Mouse (Mus musculus) MN1 (cell line): ENCODE measurements around the gene Negr1.
"Not testable (repeated sequence)": the region's sequence is repeated elsewhere in the genome, so short reads cannot be mapped to it uniquely, and the experiment has no call there.

Experiments
- DNase-seq: peaks from one replicate; pipeline ENCODE4 v3.0.0-alpha.2; 2016; ENCODE audit warnings: low spot score

The Negr1 gene

DNA sequence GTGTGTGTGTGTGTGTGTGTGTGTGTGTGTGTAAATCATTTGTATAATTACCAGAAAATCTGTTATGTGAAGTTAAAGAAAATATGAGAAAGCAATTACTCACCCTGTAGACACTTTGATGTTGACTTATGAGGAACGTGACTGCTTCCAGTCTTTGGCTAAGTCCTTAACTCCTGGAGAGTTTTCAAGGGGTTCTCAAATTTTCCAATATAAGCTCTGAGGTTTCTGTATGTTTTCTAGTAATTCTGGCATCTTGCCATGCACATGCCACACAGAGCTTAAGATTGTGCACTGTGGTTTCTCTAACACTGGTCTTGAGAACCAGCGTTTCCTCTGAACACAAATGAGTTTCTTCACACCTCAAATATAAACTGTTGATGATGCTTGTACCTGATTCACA is 460.0 kb downstream of the Negr1 start:
- DNase-seq, result no peak

DNA sequence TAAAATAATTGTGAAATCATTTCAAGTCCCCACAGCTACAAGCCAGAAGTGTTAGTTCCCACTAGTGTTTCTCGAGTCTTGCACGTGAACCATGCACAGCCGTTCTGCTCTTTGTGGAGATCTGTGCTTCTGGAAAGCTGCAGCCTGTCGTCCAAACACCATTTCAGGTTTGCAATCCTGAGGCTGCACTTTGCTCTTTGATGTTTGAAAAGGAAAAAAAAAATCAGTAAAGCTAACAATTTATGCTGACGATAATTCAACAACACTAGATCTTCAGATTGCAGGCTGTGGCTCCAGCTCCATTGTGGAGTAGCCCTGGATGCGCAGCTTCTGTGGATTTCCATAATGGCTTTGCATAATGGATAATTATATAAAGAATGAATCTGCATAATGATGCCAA is 463.0 kb downstream of the Negr1 start:
- no peak for DNase-seq

DNA sequence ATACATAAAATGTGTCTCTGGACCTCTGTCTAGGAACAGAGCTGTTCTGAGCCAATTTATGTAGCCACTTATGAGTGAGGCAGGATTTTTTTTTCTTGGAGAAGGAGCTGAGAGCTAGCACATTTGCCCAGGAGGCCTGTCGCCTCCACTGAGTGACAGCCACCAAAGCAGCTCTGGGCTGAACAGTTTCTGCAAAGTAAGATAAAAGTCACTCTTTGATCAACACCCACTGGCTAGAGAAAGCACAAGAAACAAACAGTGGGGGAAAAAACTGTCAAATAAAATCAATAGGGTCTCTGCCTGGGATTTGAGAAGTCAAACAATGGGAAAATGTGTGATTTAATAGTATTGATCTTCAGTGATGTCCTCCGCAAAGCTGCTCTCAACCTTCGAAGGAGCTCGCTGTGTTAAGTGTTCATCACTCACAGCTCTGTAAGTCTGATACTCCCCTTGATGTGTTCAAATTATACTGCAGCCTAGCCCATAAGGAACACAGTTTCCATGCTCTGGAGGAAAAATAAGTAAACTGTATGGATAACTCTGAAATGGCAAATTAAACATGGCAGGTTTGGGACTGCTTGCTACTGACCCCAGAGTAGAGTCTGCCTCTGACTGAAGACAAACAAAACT is 470.0 kb downstream of the Negr1 start:
- no peak for DNase-seq

DNA sequence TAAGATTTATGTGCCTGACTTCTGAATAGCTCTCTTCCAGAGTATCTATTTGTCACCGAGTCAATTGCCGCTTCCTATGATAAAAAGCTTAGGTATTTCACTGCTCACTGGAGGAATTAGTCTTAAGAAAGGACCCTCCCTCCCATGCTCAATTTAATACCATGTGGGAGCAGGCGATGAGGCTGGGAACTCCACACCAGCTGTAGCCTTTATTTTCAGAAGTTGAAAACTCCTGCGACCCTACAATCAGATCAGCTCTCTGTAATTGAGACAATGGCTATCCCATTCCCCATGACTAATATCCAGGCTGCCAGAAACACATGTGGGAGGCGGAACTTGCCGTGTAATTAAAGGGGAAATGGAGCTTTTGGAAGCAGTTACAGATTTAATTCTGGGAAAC is 474.4 kb downstream of the Negr1 start:
- DNase-seq, result no peak

DNA sequence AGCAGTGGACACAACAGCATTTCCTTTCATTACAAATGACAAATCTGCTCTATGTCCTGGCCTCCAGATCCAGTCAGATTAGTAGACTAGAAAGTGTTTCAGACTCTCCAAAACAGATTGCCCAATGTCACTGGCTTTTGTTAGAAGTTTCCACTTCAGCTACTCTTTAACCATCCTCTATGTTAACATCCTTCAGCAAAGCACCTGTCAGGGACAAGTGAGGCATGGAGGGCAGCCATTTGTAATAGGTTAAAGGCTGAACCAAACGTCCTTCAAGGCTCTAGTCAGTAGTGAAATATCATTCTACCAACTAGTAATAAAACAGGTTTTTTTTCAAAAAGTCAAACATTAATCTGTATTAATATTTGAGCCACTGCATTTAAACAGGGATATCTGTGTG is 475.0 kb downstream of the Negr1 start:
- DNase-seq, result no peak

DNA sequence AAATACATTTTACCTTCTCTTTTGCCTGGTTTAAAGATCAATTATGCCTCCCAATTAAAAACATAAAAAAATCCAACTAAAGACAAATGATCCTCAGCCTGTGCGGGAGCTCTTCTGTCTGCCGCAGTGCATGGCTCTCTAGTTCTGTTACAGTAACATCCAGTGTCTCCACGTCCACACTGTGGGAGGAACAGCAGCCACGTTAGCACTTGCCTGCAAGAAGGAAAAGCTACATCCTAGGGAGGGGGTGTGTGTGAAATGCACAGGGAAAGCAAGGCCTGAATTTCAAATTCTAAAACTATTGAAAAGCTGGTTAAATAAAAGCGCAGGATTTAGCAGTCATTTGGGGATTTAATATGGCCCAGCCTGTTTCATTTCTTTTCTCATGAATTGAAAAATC is 479.0 kb downstream of the Negr1 start:
- DNase-seq, result no peak

DNA sequence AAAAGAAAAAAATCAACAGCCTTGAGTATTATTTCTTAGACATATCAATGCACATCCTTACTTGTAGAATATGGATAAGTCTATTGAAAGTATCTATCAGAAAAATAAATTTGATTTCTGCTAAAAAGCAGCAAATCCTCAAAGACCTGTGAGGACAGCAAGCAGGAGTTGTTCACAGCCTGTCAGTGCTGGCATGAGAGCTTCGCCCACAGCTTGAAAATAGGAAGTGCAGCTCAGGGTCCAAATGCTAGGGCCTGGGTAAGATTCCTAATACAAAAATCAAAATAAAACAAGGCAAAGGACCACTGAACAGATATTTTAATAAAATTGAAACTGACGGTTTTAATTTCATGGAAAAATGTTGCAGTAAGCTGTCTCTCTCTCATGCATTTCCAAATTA is 483.0 kb downstream of the Negr1 start:
- no peak for DNase-seq

DNA sequence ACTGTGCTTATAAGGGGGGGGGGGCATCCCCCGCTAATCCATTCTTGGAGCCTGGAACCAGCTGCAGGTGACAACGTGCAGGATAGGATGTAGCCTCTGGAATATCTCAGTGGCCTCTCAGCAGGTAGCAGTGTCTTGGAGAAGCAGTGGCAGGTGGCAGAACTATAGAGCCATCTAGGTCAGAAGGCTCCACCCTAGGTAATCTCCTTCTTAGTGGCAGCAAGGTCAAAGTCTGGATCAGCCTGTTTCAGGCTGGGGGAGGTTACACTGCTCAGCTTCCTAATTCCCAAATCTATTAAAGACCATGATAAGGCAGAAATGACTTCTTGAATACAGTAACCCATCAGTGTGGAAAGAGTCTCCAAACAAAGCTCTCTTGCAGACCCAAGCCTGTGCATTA is 502.8 kb downstream of the Negr1 start:
- DNase-seq, result not testable (repeated sequence)

DNA sequence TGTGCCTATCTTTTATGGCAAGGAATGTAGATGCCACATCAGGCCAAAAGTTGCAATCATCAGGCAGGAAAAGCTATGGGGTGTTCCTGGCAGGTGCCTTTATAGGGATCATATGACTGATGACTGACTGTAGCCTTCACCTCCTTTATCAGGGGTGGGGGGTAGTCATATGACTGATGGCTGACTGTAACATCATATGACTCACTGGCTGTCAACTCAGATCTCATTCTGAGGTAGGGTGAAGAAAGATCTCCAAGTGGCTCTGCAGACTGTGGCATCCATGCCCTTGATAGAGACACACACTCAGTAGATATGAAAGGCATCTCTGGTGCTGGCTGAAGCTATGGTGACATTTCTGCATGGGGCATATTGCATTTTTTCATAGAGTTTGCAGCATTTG is 504.7 kb downstream of the Negr1 start:
- no peak for DNase-seq

DNA sequence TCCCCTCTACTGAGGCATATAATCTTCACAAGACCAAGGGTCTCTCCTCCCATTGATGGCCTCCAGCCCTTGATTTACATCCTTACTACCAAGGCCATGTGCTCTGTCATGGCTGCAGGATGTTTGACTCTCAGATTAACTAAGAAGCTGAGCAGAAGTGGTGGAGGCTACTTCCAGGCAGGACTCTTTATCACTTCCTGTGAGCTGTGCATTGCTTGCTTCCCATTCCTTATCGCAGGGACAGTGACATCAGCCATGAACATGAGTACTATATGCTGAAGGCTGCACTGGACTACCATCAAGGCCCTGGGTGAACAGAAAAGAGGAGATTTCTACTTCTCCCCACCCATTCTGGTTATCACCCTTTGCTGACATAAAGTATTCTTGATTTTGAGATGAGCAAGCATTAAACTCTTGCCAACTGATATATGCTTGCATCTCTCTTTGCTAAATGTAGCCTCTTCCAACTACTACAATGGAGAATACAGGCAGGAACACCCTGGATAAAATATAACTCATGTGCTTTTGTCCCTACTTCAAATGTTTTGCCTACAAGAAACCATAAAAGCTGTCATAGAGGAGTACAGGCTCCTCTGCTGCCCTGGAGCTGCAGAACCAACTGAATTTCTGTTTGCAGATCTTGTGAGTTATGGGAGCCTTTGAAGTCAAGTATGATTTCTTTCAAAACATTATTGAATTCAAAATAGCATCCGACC is 517.8 kb downstream of the Negr1 start:
- DNase-seq, result no peak

DNA sequence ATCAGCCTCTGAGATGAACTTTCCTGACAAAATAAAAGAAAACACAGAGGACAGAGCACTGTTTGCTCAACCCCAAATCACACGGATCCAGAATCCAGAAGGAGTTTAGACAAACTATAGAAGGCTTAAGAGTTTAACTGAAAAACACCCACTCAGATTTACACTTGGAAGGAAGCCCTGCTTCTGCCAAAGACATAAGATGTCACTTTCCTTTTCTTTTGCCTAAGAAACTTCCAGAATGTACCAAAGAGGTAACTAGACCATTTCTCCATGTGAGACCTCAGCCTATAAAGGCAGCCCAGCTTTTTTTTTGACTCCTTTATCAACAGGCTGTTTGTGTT is 518.3 kb downstream of the Negr1 start:
- DNase-seq, result no peak

DNA sequence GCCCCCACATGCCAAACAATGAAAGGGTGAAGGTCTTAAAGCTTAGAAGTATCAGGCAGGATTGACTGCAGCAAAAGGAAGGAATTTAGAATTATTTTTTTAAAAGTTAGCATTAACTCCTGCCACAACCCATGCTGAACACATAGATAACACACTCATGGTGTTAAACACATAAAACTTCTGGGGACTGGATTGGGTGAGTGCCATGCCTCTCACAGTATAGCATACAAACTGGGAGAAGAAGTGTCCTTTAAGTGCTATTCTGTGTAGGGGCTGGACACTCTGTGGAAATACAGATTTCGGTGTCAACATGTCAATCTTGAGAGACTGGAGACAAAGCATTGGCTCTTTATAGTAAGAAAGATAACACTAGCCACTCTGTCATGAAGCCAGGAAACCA is 519.0 kb downstream of the Negr1 start:
- DNase-seq, result no peak

DNA sequence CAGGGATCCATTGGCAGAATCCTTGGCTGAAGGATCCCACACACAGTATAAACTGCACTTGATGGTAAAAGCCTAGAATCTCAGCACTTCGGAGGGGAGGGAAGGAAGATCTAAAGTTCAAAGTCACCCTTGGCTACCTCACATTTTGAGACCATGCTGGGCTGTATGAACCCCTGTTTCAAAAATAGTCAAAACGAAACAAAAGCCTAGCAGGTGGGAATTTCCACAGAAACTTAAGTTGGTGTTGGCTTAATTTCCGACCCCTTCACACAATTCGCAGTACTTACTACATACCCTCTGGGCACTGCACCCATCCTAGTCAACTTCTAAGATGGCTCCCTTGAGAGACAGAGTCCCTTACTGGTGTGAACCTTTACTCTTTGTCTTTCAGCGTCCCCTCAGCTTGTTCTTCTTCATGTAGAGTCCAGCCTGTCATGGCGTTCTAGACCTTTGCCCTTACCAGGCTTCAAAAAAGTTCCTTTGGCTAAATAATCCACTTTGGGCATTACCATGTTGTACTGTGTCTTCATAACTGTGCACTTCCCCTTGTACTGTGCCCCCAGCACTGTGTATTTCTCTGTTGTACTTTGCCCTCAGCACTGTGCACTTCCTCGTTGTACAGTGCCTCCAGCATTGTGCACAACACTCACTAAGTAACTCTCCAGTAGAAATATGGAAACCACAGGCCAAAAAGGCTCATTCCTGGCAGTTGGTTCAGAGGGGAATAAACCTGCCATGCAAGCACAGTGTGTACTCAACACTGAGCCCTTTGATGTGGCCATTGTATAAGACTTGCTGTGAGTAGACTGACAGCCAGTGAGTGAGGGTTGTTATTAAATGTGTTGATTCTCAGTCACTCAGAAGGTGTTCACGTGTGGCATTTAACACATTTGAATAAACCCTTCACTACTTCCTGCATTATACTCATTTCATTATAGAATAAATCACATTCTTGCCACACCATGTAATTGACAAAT is 521.5 kb downstream of the Negr1 start:
- DNase-seq, result no peak

DNA sequence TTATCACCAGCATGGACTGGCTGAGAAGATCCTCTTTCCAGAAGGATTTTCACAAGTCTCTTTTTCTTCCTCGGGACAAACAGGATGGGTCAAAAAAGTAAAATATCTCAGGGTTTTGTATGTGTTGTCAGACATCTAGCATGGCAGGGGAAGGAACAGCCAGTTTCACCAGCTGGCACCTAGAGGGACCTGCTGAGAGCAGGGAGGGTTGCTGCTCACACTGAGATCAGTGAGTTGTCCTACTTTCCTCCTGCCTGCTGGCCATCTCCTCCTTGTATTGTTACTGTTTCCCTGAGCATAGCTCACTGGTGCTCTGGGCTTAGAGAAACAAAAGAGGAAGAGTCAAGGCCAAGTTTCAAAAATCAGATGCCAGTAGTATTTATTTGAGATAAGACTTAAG is 523.6 kb downstream of the Negr1 start:
- no peak for DNase-seq

DNA sequence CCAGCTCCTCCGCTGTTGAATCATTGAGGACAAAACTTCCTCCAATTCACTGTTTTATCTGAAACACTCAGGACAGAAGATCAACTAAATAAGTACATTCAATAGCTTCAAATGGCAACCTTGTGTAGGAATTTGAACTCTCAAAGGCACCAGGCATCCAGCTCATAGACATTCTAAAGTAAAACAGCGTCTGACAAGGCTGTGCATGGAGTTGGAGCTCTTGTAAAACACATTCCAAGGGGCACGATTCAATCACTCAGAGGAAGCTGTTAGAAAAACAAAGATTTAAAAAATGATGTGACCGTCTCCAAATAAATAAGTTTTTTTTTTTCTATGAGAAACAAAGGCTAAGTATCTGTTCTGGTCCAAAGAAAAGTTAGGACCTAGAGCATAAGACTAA is 528.5 kb downstream of the Negr1 start:
- DNase-seq, result no peak

DNA sequence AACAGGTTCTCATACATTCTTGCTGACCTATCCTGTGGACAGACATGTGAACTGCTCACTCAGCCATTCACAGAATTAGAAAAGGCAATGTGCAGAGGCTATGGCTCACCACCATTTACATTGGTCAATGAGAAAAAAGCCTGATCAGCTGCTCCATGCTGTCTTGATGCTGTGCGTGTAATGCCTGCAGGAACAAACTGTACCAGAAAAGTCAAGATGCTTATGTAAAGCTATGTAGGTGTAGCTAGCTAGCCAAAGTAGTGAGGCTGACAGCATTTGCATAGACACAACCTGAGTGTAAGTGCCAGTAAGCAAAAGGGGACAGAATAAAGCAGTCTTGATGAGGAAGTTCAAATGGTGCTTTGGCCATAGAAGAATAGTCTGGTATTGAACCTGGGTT is 534.7 kb downstream of the Negr1 start:
- DNase-seq, result no peak

DNA sequence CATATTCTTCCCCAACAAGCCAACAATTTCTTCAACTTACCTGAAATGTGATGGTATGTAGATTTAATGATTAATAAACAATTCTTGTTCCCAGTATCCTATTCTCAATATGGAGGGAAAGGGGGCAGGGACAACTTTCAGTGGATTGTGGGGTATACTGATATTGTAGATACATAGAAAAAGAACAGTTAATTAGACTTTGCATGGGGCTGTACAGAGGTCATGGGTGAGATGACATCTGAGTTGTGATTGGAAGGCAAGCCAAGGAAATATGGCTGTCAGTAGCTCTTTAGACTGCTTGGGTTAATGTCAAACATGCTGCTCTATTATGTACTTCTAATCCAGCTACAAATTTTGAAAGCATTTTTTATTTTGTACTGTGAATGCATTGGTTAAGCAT is 535.9 kb downstream of the Negr1 start:
- no peak for DNase-seq

DNA sequence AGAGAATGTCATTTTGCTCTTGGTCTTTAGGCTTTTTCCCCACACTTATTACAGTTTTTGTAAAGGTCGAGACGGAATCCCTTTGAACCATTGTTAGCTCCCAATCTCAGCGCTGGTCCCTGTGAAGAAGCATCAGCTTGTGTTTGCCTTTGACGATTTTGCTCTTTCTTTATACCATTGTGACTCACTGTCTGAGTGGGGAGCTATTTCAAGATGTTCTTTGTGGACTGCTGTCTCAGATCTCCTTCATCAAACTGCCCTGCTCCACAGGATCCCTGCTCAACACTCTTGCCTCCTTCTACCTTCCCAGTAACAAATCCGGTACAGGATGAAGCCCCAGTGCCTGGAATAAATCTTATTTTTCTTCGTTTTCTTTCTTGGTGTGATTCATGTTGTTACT is 536.8 kb downstream of the Negr1 start:
- no peak for DNase-seq

DNA sequence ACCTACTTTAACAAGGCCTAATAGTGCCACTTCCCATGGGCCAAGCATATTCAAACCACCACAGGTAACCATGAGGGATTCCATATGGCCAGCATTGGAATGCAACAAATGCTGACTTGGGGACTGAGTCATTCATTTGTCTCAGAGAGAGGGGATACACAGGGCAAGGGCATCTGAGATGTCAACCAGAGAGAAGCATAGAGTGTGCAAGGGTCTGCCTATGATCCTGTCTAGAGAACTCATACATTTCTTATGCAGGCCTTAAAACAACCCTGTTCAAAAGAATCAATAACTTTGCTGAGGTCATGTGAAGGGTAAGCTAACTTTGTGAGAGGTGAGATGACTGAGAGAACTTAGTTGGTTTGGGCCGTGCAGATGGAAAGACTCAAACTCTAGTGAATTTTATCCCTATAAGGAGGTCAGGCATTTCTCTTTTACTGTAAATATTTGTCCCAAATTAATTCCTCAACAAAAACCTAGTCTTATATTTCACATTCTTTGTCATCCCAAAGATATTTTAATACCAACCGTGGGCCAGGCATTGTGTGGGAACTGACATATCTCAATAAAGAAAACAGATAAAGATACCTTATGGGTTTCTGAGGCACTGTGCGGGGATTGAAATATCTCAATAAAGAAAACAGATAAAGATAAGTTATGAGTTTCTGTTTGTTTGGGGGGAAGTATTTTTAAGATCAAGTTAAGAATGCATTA is 543.4 kb downstream of the Negr1 start:
- no peak for DNase-seq

DNA sequence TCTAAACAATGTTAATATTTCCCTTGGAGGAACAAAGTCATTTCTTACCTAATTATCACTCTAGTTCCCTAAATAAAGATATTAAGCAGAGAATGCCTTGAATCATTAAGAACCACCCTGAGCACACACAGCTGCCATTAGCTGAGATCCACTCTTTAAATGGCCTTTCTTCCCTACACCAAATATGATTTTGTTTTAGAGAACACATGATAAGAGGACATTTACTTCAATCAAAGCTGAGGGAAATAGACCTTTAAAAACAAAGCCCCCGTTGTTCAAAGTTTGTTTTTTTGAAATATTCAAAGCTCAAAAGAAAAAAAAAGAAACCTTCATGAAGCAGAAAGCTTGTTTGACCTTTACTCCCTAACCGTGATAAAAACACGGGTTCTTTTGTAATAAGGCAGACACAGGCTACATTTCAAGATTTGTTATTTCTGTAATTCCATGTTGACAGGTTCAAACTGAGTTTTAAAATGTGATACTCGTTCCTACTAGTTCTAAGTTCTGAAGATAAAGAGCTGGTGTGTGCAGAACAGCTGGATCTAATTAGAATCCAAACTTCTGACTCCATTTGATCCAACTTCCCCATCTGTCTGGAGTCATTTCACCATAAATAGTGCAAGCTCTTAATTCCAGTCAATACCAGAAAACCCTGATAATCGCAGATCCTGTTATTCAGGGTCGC is 544.1 kb downstream of the Negr1 start:
- no peak for DNase-seq

DNA sequence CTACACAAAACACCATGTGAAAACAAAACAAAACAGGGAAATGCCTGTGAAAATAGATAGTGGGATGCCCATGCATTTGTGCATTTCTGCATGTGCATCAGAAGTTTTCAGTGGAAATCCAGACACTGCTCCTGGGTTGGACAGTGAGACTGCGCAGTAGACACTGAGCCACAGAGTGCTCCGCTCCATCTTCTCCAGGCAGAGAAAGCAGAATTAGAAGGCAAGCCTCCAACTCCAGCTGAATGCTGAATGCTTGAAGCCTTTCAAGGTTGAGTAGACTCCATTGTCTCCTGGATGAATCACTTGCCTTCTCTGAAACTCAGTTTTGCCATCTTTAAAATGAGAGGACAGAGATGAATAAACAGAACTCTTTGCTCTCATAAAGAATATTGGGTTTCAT is 546.6 kb downstream of the Negr1 start:
- no peak for DNase-seq

DNA sequence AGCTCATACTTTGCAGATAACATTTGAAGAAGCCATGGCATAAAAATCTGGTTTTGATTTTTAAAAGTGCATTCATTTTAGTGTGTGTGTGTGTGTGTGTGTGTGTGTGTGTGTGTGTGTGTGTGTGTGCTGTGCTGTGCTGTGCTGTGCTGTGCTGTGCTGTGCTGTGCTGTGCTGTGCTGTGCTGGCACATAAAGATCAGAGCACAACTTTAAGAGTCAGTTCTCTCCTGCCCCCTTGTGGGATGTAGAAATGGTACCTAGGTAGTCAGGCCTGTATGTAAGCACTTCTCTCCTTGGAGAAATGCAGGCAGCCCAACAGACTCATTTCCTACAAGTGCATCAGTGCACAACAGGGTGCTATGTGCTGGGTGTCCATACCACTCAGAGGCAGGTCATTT is 547.7 kb downstream of the Negr1 start:
- DNase-seq, result no peak
